Mouse (Mus musculus) neural tube, embryonic 14.5 days (tissue): ENCODE results near the gene Adgrg7. TPM values are rescaled to one million over a fixed set of nuclear protein-coding genes. Genes with fewer than 3 reads are reported as not detected.
A peak's percentile ranks its signal among the peaks of the same experiment; 100 is the strongest.

Source experiments
- ATAC-seq: fragments of 200-750 bp; cut with Nextera tagmentation; 2 replicates; pipeline ENCODE4 v1.8.0; 2017; ENCODE audit warnings: low read depth, mild to moderate bottlenecking, moderate TSS enrichment, moderate library complexity
- H3K27ac ChIP-seq: fragments of 300-500 bp; sonication (generic); 2 replicates; pipeline ENCODE4 v1.5.1; 2014; ENCODE audit warnings: low read depth, mild to moderate bottlenecking, control low read depth, low read length, moderate library complexity, mixed read lengths
- H3K27me3 ChIP-seq: fragments of 300-500 bp; sonication (generic); 2 replicates; pipeline ENCODE4 v1.6.1; 2014; ENCODE audit warnings: low read length; ENCODE audit not compliant: control insufficient read depth, insufficient read depth
- H3K36me3 ChIP-seq: fragments of 300-500 bp; sonication (generic); 2 replicates; pipeline ENCODE4 v1.6.1; 2014; ENCODE audit warnings: low read length, mixed read lengths; ENCODE audit not compliant: control insufficient read depth, insufficient read depth
- H3K4me1 ChIP-seq: fragments of 300-500 bp; sonication (generic); 2 replicates; pipeline ENCODE4 v1.6.1; 2014; ENCODE audit warnings: low read length; ENCODE audit not compliant: control insufficient read depth, insufficient read depth
- H3K4me2 ChIP-seq: fragments of 300-500 bp; sonication (generic); 2 replicates; pipeline ENCODE4 v1.6.1; 2014; ENCODE audit warnings: mild to moderate bottlenecking, low read depth, low read length, control low read depth
- H3K4me3 ChIP-seq: fragments of 300-500 bp; sonication (generic); 2 replicates; pipeline ENCODE4 v1.5.1; 2014; ENCODE audit warnings: low read depth, low read length, control low read depth, mixed read lengths
- H3K9ac ChIP-seq: fragments of 300-500 bp; sonication (generic); replicated peaks from 2 replicates; pipeline ENCODE4 v1.6.1; 2014; ENCODE audit warnings: low read depth, mild to moderate bottlenecking, control low read depth, low read length, mixed read lengths
- H3K9me3 ChIP-seq: fragments of 300-500 bp; sonication (generic); 2 replicates; pipeline ENCODE4 v1.6.1; 2016; ENCODE audit warnings: low read length; ENCODE audit not compliant: control insufficient read depth
- WGBS: fragments of 180-500 bp; shearing (Covaris S2); extraction: QIAGEN DNeasy Blood & Tissue Kit; methylation state at CpG from one replicate; pipeline ENCODE4 v1.1.7; 2014; 5-methylcytosine and 5-hydroxymethylcytosine counted together
- polyA plus RNA-seq: library from polyadenylated mRNA; unstranded; fragments of >200 nt; fragmentation: Nextera tagmentation; extraction: Ambion mirVana; gene quantifications from 2 replicates; pipeline ENCODE4 v1.2.1, GENCODE M21; 2014

Adgrg7 gene
- polyA plus RNA-seq, 1 experiment from 2014 or later, result not detected

DNA sequence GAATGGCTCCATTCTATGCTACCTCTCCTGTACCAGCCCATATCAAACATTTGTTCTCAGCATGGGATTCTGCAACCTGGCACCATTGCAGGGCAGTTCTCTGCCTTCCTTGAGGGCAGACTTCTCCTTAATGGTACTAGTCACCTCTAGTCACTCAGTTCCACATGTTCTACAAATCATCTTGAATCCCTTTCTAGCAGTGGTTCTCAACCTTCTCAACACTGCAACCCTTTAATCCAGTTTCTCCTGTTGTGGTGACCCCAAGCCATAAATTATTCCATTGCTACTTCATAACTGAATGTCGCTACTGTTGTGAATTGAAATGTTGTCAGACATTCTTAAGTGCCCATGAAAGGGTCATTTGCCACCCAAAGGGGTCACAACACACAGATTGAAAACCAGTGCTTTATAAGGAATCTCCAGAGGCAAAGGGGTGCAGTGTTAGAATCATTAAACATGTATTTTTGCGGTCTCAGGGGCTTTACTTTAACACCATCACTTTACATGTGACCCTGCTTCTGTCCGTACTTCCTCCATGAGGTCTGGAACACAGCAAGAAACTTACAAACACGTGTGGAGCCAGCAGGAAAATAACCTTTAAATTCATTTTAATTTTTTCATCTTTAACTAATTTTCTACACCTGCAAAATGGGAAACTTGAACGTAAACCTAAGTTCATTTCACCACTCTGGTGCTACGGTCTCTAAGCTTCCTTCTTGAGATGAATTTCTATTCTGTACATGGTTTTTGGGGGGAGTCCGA lies 1.1 kb downstream of the Adgrg7 start:
- no peak overlapping the region for H3K9ac ChIP-seq
- no peaks in the 10 kb centered on the region for H3K27me3 ChIP-seq
- H3K4me3 ChIP-seq, result no peak overlapping the region
- no peaks in the 10 kb centered on the region for H3K4me1 ChIP-seq
- H3K4me2 ChIP-seq, result no peak overlapping the region
- no peaks in the 10 kb centered on the region for H3K36me3 ChIP-seq
- H3K27ac ChIP-seq, result no peak overlapping the region
- H3K9me3 ChIP-seq, result no peaks in the 10 kb centered on the region
- 82% methylated on average over 7 of the region's 7 CpGs for WGBS
- ATAC-seq, result no peak

DNA sequence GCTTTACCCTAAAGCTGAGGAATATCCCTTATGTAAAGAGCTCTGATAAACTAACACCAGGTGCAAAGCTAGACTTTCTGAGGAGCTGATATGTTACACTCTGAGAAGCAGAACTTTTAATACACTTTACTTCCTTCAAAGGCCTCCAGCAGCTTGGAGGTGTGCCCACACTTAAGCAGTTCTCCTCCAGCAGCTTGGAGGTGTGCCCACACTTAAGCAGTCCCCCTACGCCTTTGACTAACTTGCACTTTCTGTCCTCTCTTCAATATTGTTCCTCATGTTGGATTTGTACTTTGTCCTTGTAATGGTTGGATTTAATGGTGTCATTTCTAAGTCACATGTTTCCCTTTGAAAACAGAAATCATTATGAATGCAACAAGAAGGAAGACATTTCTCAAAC lies 1.9 kb downstream of the Adgrg7 start:
- no peaks in the 10 kb centered on the region for H3K27me3 ChIP-seq
- 87% methylated on average over 1 of the region's 1 CpGs for WGBS
- H3K9ac ChIP-seq, result no peak overlapping the region
- no peaks in the 10 kb centered on the region for H3K36me3 ChIP-seq
- H3K4me3 ChIP-seq, result no peak overlapping the region
- no peaks in the 10 kb centered on the region for H3K4me1 ChIP-seq
- no peaks in the 10 kb centered on the region for H3K9me3 ChIP-seq
- H3K27ac ChIP-seq, result no peak overlapping the region
- no peak for ATAC-seq
- no peak overlapping the region for H3K4me2 ChIP-seq

DNA sequence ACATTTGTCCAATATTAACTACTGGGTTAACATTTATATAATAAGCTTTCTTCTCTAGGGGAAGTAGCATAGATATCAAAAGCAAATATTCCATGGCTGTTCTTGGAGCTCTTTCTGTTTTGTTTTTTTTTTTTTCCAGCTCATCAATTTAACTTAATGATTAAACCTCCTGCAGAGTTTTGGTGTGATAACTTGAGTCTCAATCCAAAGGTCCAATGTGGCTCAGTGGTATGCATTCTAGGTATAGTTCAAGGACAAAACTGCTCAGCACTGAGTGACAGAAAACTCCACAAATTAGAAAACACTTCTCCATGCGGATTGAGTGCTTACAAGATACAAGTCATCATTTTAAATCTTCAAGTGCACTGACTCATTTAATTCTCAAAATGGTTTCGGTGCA lies 9.7 kb downstream of the Adgrg7 start:
- H3K4me1 ChIP-seq, result no peaks in the 10 kb centered on the region
- no peak overlapping the region for H3K4me3 ChIP-seq
- H3K9ac ChIP-seq, result no peak overlapping the region
- no peaks in the 10 kb centered on the region for H3K36me3 ChIP-seq
- no peak overlapping the region for H3K4me2 ChIP-seq
- no peaks in the 10 kb centered on the region for H3K9me3 ChIP-seq
- no peak overlapping the region for H3K27ac ChIP-seq
- H3K27me3 ChIP-seq, result no peaks in the 10 kb centered on the region
- ATAC-seq, result no peak
- WGBS, result 91% methylated on average over 2 of the region's 2 CpGs

DNA sequence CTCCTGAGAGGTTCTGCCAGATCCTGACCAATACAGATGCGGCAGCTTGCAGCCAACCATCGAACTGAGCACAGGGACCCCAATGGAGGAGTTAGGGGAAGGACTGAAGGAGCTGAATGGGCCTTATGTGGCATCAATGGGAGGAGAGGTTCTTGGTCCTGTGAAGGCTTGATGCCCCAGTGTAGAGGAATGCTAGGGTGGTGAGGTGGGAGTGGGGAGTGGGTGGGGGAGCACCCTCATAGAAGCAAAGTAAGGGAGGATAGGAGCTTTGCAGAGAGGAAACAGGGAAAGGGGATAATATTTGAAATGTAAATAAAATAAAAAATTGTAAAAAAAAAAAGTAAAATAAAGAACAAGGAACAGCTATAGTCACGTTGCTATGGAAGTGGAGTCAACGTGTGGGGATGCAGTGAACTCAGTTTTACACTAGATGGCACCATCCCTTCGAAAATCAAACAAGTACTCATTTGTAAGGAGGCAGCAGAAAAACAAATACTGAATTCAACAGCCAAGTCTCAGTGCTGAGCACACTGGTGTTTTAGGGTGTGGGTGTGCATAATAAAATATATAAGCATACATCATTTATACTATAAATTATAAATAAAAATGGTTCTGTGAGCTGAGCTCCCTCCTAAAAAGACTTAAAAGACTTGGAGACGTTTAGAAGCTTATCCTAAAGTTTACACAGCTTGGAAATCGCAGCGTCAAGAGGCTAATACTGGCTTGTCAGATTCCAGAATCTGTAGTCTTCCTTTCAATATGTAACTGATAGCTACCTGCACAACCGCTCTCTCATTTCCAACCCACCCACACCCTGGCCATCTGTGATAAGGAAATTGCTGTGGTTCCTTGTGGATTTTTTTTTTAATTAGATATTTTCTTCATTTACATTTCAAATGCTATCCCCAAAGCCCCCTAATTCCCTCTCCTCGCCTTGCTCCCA lies 24.2 kb downstream of the Adgrg7 start:
- WGBS, result 53% methylated on average over 10 of the region's 10 CpGs
- Histone ChIP-seq H3K9me3 (no peaks in the 10 kb centered on the region), H3K4me3 (no peak overlapping the region)

DNA sequence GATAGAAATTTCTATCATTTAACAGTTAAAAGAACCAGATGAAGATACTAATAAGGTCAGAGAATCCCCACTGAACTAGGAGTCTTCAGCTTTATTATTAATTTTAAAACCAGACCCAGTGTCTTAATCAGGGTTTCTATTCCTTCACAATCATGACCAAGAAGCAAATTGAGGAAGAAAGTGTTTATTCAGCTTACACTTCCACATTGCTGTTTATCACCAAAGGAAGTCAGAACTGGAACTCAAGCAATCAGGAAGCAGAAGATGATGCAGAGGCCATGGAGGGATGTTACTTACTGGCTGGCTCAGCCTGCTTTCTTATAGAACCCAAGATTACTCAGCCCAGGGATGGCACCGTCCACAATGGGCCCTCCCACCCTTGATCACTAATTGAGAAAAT lies 66.6 kb downstream of the Adgrg7 start:
- ATAC-seq, result no peak
- no peak overlapping the region for H3K9ac ChIP-seq
- no peaks in the 10 kb centered on the region for H3K4me1 ChIP-seq
- no peak overlapping the region for H3K27ac ChIP-seq
- no peak overlapping the region for H3K4me3 ChIP-seq
- H3K9me3 ChIP-seq, result no peaks in the 10 kb centered on the region
- H3K36me3 ChIP-seq, result no peaks in the 10 kb centered on the region
- H3K27me3 ChIP-seq, result no peaks in the 10 kb centered on the region
- 33% methylated on average over 1 of the region's 1 CpGs for WGBS
- no peak overlapping the region for H3K4me2 ChIP-seq

More for the DNA sequence above, 24.2 kb downstream of the Adgrg7 start:
- peak; percentile 93 for ATAC-seq
- H3K4me2 ChIP-seq, result no peak overlapping the region
- H3K9ac ChIP-seq, result no peak overlapping the region
- no peaks in the 10 kb centered on the region for H3K27me3 ChIP-seq
- no peaks in the 10 kb centered on the region for H3K4me1 ChIP-seq
- no peaks in the 10 kb centered on the region for H3K36me3 ChIP-seq
- no peak overlapping the region for H3K27ac ChIP-seq

DNA sequence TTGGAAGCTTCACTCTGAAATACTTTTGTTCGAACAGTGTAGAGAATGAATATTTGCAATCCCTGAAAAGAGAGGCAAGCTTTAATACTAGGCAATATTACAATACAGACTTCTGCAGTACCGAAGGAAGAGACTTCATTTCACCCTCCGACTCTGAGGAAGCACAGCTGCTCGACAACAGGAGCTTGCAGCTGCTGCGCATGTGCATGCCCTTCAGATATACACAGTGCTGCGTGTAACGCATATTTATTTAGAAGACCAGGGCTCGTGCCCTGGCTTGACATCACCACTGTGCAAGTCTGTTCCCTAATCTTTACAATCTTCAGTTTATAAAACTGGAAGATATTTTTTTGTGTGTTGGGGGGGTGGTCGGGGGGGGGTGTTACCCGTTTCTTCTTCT lies 70.7 kb downstream of the Adgrg7 start:
- Histone ChIP-seq H3K4me2 (no peak overlapping the region), H3K27ac (no peak overlapping the region), H3K4me3 (no peak overlapping the region), H3K9me3 (no peaks in the 10 kb centered on the region), H3K9ac (no peak overlapping the region), H3K4me1 (no peaks in the 10 kb centered on the region), H3K27me3 (no peaks in the 10 kb centered on the region), H3K36me3 (no peaks in the 10 kb centered on the region)
- no peak for ATAC-seq
- 77% methylated on average over 10 of the region's 10 CpGs for WGBS

DNA sequence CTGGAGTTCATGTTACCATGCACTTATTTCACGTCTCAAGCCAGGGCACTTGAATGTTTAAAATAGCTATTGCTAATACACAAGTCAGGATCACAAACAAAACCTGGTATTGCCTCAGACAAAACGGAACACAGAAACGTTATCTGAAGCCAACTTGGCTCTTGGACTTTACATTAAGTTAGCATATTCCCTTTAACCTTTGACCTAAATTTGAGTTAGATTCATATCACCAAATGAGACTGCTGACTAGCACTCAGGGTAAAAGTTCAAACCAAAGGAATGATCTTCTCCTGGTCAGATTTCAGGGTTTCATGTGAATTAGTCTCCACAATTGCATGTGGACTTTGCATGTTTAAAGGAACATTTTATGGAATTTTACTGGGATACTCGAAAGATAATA lies 73.3 kb downstream of the Adgrg7 start:
- Histone ChIP-seq H3K9ac (no peak overlapping the region), H3K4me2 (no peak overlapping the region), H3K9me3 (no peaks in the 10 kb centered on the region), H3K36me3 (no peaks in the 10 kb centered on the region), H3K4me1 (no peaks in the 10 kb centered on the region), H3K4me3 (no peak overlapping the region), H3K27ac (no peak overlapping the region), H3K27me3 (no peaks in the 10 kb centered on the region)
- WGBS, result 74% methylated on average over 4 of the region's 4 CpGs
- no peak for ATAC-seq

DNA sequence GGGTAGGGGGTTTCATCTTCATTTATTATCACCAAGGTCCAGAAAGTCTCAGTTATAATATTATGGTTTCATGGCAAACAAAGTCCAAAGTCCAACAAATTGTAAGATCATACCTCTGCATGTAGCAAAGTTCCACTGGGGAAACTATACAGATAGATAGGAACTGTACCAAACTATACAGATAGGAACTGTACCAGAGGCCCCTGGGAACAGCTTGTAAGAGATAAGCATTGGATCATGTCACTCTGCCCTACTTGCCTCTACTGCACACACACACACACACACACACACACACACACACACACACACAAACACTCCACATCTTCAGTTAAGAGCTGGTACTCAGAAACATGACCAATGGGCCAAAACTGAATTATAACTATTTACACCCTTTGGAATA lies 76.6 kb downstream of the Adgrg7 start:
- Histone ChIP-seq H3K4me1 (peaks cover 11% of the 10 kb centered on the region), H3K36me3 (no peaks in the 10 kb centered on the region), H3K27ac (no peak overlapping the region), H3K4me2 (no peak overlapping the region), H3K27me3 (no peaks in the 10 kb centered on the region), H3K9ac (no peak overlapping the region), H3K4me3 (no peak overlapping the region), H3K9me3 (no peaks in the 10 kb centered on the region)
- no peak for ATAC-seq
